Mouse (Mus musculus) liver, embryonic 14.5 days (tissue): ENCODE data around the gene Agr2.

Source experiments
- CTCF ChIP-seq: IDR thresholded peaks from 2 replicates; pipeline ENCODE4 v1.5.1; 2016; ENCODE audit warnings: antibody characterized with exemption, low read depth, control low read depth
- EP300 ChIP-seq: IDR thresholded peaks from 2 replicates; pipeline ENCODE4 v1.6.1; 2016; ENCODE audit warnings: antibody characterized with exemption, low read depth

DNA sequence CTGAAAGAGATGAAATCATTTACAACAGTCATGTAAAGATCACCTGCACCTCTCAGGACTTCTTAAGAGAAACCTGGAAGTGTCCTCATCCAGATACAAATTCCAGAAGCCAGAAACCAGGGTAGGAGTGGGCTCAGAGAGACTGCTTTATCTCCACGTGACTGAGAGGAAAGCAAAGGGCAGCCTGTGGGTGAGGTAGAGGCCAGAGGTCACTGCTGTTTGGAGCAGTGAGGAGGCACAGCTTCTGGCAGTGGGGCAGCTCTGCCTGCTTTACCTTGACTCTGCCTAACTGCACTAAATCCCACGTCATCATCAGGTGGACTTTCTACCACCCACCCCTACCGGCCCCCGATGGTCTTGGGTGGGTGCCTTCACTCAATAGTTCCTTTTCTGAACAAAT is 12.0 kb downstream of the Agr2 start:
- no peak for TF ChIP-seq CTCF
- no peak for TF ChIP-seq EP300
